Mouse (Mus musculus) lung, embryonic 16.5 days (tissue): ENCODE measurements around the gene Snapin. TPM values are rescaled to one million over a fixed set of nuclear protein-coding genes. Genes with fewer than 3 reads are reported as not detected.

ENCODE experiments used
- polyA plus RNA-seq: library from polyadenylated mRNA; unstranded; fragments of >200 nt; fragmentation: Nextera tagmentation; extraction: Ambion mirVana; gene quantifications from 2 replicates; pipeline ENCODE4 v1.2.1, GENCODE M21; 2015

The Snapin gene
- polyA plus RNA-seq, 1 experiment from 2014 or later, result 86.4 TPM

Other genes with a start within 250 kb of the Snapin start
- 5.8 TPM in 2 replicates for gene Creb3l4, start 247.5 kb downstream of the Snapin start, polyA plus RNA-seq
- 105 and 110 TPM in 2 replicates for gene Slc39a1, start 242.9 kb downstream of the Snapin start, polyA plus RNA-seq
- 25.5 and 28.4 TPM in 2 replicates for gene Crtc2, start 236.9 kb downstream of the Snapin start, polyA plus RNA-seq
- 3.6 and 3.7 TPM in 2 replicates for gene Dennd4b, start 225.8 kb downstream of the Snapin start, polyA plus RNA-seq
- gene Gatad2b, start 197.9 kb downstream of the Snapin start, polyA plus RNA-seq, result 11.3 and 11.4 TPM in 2 replicates
- 20.7 and 21.7 TPM in 2 replicates for gene Slc27a3, start 101.1 kb downstream of the Snapin start, polyA plus RNA-seq
- 28.7 and 28.8 TPM in 2 replicates for gene Ints3, start 57.4 kb downstream of the Snapin start, polyA plus RNA-seq
- gene Npr1, start 25.2 kb downstream of the Snapin start, polyA plus RNA-seq, result 24.3 and 25.0 TPM in 2 replicates
- gene Ilf2, start 14.9 kb downstream of the Snapin start, polyA plus RNA-seq, result 171 and 189 TPM in 2 replicates
- gene Chtop, start 18.5 kb upstream of the Snapin start, polyA plus RNA-seq, result 118 and 125 TPM in 2 replicates
- gene S100a1, start 23.4 kb upstream of the Snapin start, polyA plus RNA-seq, result 59.3 and 73.2 TPM in 2 replicates
- 59.1 and 63.3 TPM in 2 replicates for gene S100a13, start 23.4 kb upstream of the Snapin start, polyA plus RNA-seq
- 11.7 and 16.4 TPM in 2 replicates for gene S100a14, start 35.8 kb upstream of the Snapin start, polyA plus RNA-seq
- gene S100a16, start 46.2 kb upstream of the Snapin start, polyA plus RNA-seq, result 241 and 257 TPM in 2 replicates
- 0.25 and 1.1 TPM in 2 replicates for gene S100a3, start 69.5 kb upstream of the Snapin start, polyA plus RNA-seq
- not detected in 2 replicates for gene S100a2, start 99.2 kb upstream of the Snapin start, polyA plus RNA-seq
- gene Gm42674, start 110.9 kb upstream of the Snapin start, polyA plus RNA-seq, result not detected in 2 replicates
- gene S100a4, start 112.7 kb upstream of the Snapin start, polyA plus RNA-seq, result 12.1 and 12.8 TPM in 2 replicates
- gene S100a5, start 117.5 kb upstream of the Snapin start, polyA plus RNA-seq, result not detected in 2 replicates
- 184 and 203 TPM in 2 replicates for gene S100a6, start 121.8 kb upstream of the Snapin start, polyA plus RNA-seq
- 0.11 and 0.21 TPM in 2 replicates for gene S100a7a, start 163.0 kb upstream of the Snapin start, polyA plus RNA-seq
- 27.3 and 53.3 TPM in 2 replicates for gene S100a8, start 177.9 kb upstream of the Snapin start, polyA plus RNA-seq
- gene S100a9, start 204.7 kb upstream of the Snapin start, polyA plus RNA-seq, result 13.1 and 32.2 TPM in 2 replicates
- not detected in 2 replicates for gene Pglyrp4, start 235.9 kb upstream of the Snapin start, polyA plus RNA-seq